Mouse (Mus musculus) kidney, adult 18-20 months (tissue): Measurements from ENCODE around the gene Tbc1d8.
A peak's percentile ranks its signal among the peaks of the same experiment; 100 is the strongest.

ENCODE experiments used
- DNase-seq: peaks from one replicate; pipeline ENCODE4 v3.0.0; 2021

Tbc1d8 gene

DNA sequence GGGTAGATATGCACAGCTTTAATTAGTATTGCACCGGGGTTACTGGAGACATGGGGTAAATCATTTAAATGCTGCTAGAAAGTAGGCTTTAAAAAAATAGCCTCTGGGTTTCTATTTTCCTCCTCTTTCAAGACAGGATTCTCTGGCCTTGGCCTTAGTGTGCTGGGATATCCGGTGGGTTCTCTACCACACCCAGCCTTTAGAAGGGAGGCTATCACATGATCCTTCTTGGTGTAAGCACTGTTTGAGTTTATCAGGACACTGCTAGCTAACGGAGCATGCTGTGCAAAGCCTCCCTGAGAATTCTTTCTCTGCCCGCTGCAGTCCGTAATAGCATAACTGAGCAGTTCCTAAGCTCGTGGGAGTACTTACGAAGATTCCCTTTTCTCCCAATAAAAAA, 129.1 kb downstream of the Tbc1d8 start:
- no peak for DNase-seq

DNA sequence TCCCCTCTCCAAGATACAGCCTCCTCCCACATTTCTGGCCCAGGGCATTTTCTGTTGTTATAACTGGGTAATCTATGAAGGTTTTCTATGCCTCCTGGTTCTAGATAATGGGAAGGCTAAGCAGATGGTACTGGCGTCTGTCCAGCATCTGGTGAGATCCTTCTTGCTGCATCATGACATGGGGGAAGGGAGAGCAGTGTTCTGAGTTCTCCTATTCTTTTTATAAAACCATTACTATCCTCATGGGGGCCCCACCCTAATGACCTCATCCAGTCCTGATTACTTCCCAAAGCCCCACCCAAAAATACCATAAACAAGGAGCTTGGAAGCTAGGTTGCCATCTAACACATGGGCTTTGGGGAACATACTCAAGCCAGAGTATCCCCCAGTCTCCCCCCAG, 129.6 kb downstream of the Tbc1d8 start:
- DNase-seq = no peak

GRCm38 (mm10) chr1:39344981-39345600, 133.5 kb downstream of the Tbc1d8 start:
- no peak for DNase-seq

GRCm38 (mm10) chr1:39343242-39343641, 135.3 kb downstream of the Tbc1d8 start:
- DNase-seq = no peak

DNA sequence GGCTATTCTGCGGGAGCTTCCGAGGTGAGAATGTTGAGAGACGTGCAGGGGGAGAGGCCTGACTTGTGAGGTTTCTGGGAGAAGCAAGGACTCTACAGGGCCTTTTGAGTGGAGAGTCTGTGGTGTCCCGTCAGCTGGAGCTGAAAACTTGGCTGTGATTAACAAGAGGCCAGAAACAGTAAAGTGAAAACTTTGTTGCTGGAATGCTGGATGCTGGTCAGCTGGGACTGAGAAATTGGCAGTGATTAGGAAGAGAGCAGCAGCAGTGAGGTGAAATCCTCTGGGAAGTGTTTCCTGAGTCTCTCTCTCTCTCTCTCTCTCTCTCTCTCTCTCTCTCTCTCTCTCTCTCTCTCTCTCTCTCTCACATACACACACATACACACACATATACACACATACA, 136.7 kb downstream of the Tbc1d8 start:
- no peak for DNase-seq

DNA sequence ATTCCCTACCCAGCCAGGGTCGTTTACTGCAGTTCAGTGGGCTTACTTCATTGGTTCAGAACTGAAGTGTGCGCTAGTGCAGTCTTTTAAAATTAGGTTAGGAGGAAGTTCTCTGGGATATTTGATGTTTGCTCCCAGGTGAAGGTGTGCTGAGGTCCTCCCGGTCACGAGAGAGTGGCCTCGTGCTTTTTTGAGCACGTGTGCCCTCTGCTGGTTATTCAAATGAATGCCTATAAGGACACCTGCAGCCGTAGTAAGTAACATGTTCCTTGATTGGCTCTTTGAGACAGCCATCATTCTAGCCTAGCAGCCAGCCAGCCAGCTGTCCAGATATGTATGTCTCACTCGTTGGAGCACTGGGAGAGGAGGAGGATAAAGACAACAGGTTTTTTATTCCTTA, 137.9 kb downstream of the Tbc1d8 start:
- DNase-seq = peak; percentile 53

GRCm38 (mm10) chr1:39340156-39340555, 138.4 kb downstream of the Tbc1d8 start:
- no peak for DNase-seq

DNA sequence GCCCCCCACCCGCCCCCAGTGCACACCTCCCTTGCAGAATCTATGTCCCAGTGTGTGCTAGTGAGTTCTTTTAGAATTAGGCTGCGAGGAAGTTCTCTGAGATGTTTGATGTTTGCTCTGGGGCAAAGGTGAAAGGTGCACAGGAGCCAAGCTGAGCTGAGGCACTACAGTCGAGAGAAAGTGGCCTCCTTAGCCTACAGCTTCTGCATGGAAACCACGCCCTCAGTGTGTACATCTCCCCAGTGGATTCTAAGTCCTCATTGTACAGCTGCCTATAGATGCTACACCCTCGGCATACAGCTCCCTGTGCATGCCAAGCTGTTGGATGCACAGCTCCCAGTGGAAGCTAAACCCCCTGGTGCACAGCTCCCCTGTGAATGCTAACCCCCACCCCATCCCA, 139.1 kb downstream of the Tbc1d8 start:
- no peak for DNase-seq

GRCm38 (mm10) chr1:39338831-39339230, 139.7 kb downstream of the Tbc1d8 start:
- DNase-seq = no peak

DNA sequence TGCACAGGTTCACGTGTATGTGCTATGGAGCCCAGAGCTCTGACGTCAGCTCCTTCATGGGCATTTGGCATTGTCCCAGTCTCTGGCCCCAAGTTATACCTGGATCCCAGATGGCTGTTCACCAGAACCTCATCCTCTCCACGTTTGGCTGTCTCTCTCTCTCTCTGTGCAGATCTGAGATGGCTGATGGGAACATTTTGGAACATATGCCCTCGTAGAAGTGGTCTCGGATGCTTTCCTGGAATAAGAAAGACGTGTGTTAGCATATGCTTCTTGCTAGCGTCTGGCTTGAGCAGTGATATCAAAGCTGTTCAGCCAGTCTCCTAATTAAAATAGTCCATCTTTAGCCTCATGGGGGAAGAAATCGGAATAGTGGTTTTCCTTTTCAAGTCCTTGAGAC, 141.8 kb downstream of the Tbc1d8 start:
- DNase-seq = no peak

GRCm38 (mm10) chr1:39335561-39336196, 142.9 kb downstream of the Tbc1d8 start:
- DNase-seq = no peak

- no peak for DNase-seq
Measured at GRCm38 (mm10) chr1:39332456-39332855, 146.1 kb downstream of the Tbc1d8 start.

DNA sequence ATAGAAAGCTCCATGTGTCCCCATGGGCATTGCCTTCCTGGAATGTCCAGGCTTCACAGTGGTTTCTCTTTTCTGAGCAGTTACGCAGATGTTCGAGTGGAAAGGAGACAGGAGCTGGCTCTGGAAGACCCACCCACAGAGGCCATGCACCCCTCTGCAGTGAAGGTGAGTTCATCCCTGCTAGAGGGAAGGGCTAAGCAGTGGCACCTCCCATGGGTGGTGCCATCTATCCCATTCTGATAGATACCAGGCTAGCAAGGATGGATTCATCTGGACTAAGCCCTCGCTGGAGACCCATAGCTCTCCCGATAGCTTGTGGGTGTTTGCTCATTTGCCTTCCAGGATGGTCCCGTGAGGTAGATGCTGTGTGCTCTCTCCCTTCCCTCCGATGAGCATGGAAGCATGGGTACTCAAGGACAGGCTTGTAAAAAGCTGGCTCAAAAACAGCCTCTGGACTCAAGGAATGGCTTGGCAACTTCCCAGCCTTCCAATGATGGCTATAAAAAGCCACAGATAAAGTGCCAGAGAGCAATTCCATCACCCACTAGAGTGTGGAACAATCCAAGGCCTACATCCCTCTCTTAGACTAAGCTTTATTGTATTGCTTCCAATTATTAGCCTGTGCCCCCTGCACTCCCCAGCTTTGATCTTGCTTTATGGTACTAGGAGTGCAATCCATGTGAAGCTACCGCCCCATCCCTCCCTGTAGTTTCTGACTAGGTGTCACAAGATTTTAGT, 147.5 kb downstream of the Tbc1d8 start:
- no peak for DNase-seq

- DNase-seq = no peak
Measured at GRCm38 (mm10) chr1:39327546-39327945, 151.0 kb downstream of the Tbc1d8 start.

DNA sequence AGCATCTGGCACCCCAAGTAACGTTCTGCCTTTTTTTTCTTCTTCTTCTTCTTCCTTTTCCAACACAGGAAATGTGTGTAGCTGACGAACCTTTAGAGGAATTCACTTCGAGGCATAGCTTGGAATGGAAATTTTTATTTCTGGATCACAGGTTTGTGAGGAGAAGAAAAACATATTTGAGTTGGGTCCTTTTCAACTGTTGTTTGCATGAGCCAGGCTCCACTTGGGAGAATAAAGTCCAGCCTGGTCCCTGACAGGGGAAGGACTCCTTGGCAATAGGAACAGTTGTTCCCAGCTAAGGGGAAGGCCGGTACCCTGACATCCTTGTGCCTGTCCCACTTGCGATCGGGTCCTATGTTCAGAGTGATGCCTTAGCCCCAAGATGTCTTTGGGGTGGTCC, 153.3 kb downstream of the Tbc1d8 start:
- DNase-seq = no peak

GRCm38 (mm10) chr1:39321954-39322353, 156.6 kb downstream of the Tbc1d8 start:
- no peak for DNase-seq
